Mouse (Mus musculus): ENCODE data around the gene Mesp1.

Gene Mesp1

GRCm38 (mm10) chr7:79793688-79794087, at the start of gene Mesp1:
Mesp1 (minus strand) TSS chr7:79793788.
- DNase-seq (ENCODE audit: low read depth) = no peak

GRCm38 (mm10) chr7:79842163-79842562, 48.6 kb upstream of the Mesp1 start:
- no peak for DNase-seq (ENCODE audit: low read depth)

DNA sequence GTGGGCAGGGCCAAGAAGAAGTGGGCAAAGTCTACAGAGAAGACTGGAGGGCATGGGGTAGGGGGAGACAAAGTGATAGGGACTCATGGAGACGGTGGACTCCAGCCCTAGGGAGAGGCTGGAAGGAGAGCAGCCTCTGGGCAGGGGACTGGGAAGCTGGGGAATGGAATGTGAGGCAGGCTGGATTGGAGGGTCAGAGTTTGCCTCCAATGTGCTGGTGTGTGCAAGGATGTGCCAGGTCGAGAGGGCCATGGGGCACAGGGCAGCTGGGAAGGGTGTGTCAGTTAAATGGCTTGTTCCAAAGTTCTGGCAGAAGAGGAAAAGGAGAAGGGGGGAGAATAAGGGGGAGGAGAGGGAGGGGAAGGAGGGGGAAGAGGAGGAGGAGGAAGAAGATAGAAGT, 43.7 kb upstream of the Mesp1 start:
- no peak for DNase-seq (ENCODE audit: low read depth)

GRCm38 (mm10) chr7:79835196-79835595, 41.6 kb upstream of the Mesp1 start:
- no peak for DNase-seq (ENCODE audit: low read depth)

DNA sequence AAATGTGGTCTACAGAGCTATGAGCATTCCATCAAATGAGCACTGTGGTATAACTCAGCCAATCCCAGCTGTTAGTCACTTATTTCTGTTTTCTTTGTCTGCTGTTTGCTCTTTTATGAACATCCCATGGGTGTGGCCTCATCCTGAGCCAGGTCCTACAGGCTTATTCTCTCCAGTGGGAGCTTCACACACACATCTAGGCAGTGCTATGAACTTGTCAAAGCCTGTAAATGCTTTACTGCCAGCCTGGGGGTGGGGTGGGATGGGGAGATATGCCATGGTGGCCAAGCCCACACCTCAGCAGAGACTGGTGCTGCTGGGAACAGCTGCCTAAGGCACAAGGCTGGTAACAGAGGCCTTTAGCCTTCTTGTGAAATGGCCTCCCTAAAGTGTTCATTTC, 39.4 kb upstream of the Mesp1 start:
- peak; percentile 23 for DNase-seq (ENCODE audit: low read depth)

- DNase-seq (ENCODE audit: low read depth) = peak; percentile 68
These were observed 38.0 kb upstream of the Mesp1 start for GRCm38 (mm10) chr7:79831585-79831984.

GRCm38 (mm10) chr7:79831145-79831544, 37.6 kb upstream of the Mesp1 start:
- DNase-seq (ENCODE audit: low read depth) = no peak

GRCm38 (mm10) chr7:79828341-79828740, 34.8 kb upstream of the Mesp1 start:
- no peak for DNase-seq (ENCODE audit: low read depth)

DNA sequence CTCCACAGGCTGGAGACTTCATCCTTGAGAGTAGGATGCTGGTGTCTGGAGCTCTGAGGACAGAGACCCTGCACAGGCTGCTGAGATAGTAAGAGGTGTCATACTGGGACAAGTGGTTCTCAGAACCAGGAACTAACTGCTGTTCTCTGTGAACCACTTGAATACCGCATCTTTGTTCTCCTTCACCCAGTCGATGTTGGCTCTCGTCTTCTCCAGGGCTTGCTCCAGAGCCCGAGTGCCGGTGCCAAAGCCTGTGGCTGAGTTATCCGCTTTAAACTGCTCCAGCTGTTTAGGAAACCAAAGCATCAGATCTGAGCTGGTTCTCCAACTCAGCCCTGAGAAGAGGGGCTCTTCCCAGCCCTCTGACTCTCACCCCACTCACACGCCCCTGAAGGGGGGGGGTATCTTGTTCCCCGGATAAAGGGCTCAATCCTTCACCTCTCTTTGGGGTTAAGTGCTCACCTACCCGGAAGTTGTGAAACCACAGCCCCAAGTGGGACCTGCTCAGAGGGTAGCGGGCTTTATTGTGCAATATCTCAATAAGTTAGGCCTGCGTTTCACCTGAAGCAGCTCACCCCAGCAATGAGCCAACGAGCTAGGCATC, 28.6 kb upstream of the Mesp1 start:
- DNase-seq (ENCODE audit: low read depth) = peak; percentile 33

- DNase-seq (ENCODE audit: low read depth) = no peak
These were observed 26.4 kb upstream of the Mesp1 start for GRCm38 (mm10) chr7:79819996-79820395.

GRCm38 (mm10) chr7:79819515-79819914, 25.9 kb upstream of the Mesp1 start:
- DNase-seq (ENCODE audit: low read depth) = no peak

GRCm38 (mm10) chr7:79818321-79818720, 24.7 kb upstream of the Mesp1 start:
- no peak for DNase-seq (ENCODE audit: low read depth)

DNA sequence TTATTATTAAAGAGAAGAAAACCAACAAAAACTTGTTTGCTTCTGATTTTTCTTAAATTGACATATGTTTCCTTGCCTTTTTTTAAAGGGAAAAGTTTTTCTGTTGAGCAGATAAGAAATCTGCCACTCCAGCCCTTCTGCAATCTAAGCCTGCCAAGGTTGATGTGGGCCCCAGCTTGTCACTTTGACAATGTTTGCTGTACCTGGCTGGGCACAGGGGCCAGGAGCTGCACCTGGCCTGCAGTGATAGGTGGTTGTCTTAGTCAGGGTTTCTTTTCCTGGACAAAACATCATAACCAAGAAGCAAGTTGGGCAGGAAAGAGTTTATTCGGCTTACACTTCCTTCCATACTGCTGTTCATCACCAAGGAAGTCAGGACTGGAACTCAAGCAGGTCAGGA, 19.8 kb upstream of the Mesp1 start:
- DNase-seq (ENCODE audit: low read depth) = no peak

DNA sequence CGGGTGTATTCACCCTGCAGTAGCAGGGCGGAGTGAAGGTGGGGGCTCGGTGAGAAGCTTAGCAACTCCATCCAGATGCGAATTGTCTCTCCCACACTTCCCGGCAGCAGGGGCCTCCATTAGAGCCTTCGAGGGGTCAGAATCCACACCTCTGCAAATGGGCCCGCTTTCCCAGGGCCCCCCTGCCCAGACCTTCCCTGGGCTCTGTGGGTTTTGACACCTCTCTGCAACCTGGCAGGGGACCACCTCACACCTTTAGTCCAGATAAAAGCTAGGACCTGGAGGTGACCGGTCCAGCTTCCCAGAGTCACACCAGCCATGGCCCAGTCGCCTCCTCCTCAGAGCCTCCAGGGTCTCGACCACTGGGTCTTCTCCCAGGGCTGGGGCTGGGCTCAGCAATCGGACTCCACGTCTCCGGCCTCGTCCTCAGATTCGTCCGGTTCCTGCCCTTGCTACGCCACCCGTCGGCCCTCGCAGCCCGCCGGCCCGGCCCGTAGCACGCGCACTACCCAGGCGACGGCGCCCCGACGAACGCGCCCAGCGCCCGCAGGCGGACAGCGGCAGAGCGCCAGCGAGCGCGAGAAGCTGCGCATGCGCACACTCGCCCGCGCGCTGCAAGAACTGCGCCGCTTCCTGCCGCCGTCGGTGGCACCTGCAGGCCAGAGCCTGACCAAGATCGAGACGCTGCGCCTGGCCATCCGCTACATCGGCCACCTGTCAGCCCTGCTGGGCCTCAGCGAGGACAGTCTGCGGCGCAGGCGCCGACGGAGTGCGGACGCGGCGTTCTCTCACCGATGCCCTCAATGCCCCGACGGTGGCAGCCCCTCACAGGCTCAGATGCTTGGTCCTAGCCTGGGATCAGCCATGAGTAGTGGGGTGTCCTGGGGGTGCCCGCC, 17.3 kb upstream of the Mesp1 start, which contains the start of gene Mesp2:
TSS of gene Mesp2 (plus strand) at position 117 of the 896 bp plus-strand sequence.
- no peak for DNase-seq (ENCODE audit: low read depth)

GRCm38 (mm10) chr7:79808561-79808960, 15.0 kb upstream of the Mesp1 start:
- DNase-seq (ENCODE audit: low read depth) = no peak

GRCm38 (mm10) chr7:79803887-79804286, 10.3 kb upstream of the Mesp1 start:
- peak; percentile 68 for DNase-seq (ENCODE audit: low read depth)

- DNase-seq (ENCODE audit: low read depth) = no peak
These were observed 8.4 kb upstream of the Mesp1 start for GRCm38 (mm10) chr7:79802037-79802436.

GRCm38 (mm10) chr7:79801391-79801790, 7.8 kb upstream of the Mesp1 start:
- no peak for DNase-seq (ENCODE audit: low read depth)

- no peak for DNase-seq (ENCODE audit: low read depth)
These were observed 6.7 kb upstream of the Mesp1 start for GRCm38 (mm10) chr7:79800336-79800735.

DNA sequence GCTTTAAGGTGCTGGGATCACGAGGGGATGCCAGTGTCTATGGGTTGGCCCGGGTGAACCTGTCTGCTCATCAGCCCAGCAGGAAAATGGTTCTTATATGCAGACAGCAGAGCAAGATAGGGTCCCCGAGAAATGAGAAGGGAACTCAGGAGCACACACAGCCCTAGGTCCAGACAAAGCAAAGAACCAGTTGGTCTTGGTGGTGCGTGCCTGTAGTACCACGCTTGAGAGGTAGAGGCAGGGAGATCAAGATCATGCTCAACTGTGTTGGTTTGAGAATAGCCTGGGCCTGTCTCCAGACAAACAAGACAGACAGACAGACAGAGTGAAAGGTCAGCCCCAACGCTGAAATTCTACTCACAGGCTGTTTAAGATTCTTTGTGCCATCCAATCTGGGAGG, 5.9 kb upstream of the Mesp1 start:
- peak; percentile 31 for DNase-seq (ENCODE audit: low read depth)

GRCm38 (mm10) chr7:79799048-79799447, 5.5 kb upstream of the Mesp1 start:
- DNase-seq (ENCODE audit: low read depth) = peak; percentile 94

DNA sequence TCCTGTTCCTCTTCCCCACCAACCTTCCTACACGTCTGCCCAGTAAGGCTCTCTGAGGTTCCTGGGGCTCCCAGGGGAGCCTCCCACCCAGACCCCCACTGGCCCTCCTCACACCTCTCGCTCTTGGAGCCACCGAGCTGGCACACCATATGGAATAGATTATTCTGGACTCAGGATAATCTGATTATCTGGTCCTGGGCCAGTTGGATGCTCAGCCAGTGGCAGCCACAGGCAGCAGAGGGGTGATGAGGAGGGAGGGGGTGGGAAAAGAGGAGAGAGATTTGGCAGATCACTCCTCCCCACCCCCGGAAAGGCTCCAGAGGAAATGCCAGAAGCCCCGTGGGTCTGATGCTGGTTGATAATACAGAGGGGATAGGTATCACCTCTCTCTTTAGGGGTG, 5.0 kb upstream of the Mesp1 start:
- peak; percentile 46 for DNase-seq (ENCODE audit: low read depth)

- no peak for DNase-seq (ENCODE audit: low read depth)
These were observed 760 bp downstream of the Mesp1 start for GRCm38 (mm10) chr7:79792635-79793421.
